Mouse (Mus musculus): ENCODE data around the gene Gpr84.
A peak's percentile ranks its signal among the peaks of the same experiment; 100 is the strongest.

Gpr84 gene

GRCm38 (mm10) chr15:103305070-103305678 lies 5.2 kb downstream of the Gpr84 start:
- peak; percentile 96 for DNase-seq

- peak; percentile 43 for DNase-seq
Observed at GRCm38 (mm10) chr15:103304616-103304969, 5.8 kb downstream of the Gpr84 start.

- DNase-seq = no peak
Observed at GRCm38 (mm10) chr15:103303916-103304615, 6.3 kb downstream of the Gpr84 start.

GRCm38 (mm10) chr15:103302341-103303021 lies 7.9 kb downstream of the Gpr84 start:
- no peak for DNase-seq

GRCm38 (mm10) chr15:103301547-103302340 lies 8.7 kb downstream of the Gpr84 start:
- no peak for DNase-seq

- DNase-seq = no peak
Observed at GRCm38 (mm10) chr15:103301046-103301445, 9.4 kb downstream of the Gpr84 start.

- DNase-seq = no peak
Observed at GRCm38 (mm10) chr15:103300560-103300959, 9.9 kb downstream of the Gpr84 start.

GRCm38 (mm10) chr15:103300067-103300471 lies 10.3 kb downstream of the Gpr84 start:
- DNase-seq = no peak

- no peak for DNase-seq
Observed at GRCm38 (mm10) chr15:103299644-103300043, 10.8 kb downstream of the Gpr84 start.

- no peak for DNase-seq
Observed at GRCm38 (mm10) chr15:103298861-103299616, 11.4 kb downstream of the Gpr84 start.

- no peak for DNase-seq
Observed at GRCm38 (mm10) chr15:103298026-103298425, 12.4 kb downstream of the Gpr84 start.

GRCm38 (mm10) chr15:103297313-103297712 lies 13.1 kb downstream of the Gpr84 start:
- no peak for DNase-seq

- no peak for DNase-seq
Observed at GRCm38 (mm10) chr15:103295851-103296250, 14.6 kb downstream of the Gpr84 start.

- DNase-seq = no peak
Observed at GRCm38 (mm10) chr15:103294649-103295048, 15.8 kb downstream of the Gpr84 start.

GRCm38 (mm10) chr15:103293375-103293774 lies 17.0 kb downstream of the Gpr84 start:
- no peak for DNase-seq

- no peak for DNase-seq
Observed at GRCm38 (mm10) chr15:103292673-103293345, 17.6 kb downstream of the Gpr84 start.

- DNase-seq = no peak
Observed at GRCm38 (mm10) chr15:103290843-103291242, 19.6 kb downstream of the Gpr84 start.

- no peak for DNase-seq
Observed at GRCm38 (mm10) chr15:103290417-103290816, 20.0 kb downstream of the Gpr84 start.

GRCm38 (mm10) chr15:103289600-103289999 lies 20.8 kb downstream of the Gpr84 start:
- no peak for DNase-seq

- peak; percentile 41 for DNase-seq
Observed at GRCm38 (mm10) chr15:103285778-103286417, 24.5 kb downstream of the Gpr84 start.

GRCm38 (mm10) chr15:103284647-103285046 lies 25.8 kb downstream of the Gpr84 start:
- DNase-seq = no peak

All from kidney, adult 18-20 months (tissue).